ENCODE assay signal across 9 mouse cellular contexts in the genomic region with DNA sequence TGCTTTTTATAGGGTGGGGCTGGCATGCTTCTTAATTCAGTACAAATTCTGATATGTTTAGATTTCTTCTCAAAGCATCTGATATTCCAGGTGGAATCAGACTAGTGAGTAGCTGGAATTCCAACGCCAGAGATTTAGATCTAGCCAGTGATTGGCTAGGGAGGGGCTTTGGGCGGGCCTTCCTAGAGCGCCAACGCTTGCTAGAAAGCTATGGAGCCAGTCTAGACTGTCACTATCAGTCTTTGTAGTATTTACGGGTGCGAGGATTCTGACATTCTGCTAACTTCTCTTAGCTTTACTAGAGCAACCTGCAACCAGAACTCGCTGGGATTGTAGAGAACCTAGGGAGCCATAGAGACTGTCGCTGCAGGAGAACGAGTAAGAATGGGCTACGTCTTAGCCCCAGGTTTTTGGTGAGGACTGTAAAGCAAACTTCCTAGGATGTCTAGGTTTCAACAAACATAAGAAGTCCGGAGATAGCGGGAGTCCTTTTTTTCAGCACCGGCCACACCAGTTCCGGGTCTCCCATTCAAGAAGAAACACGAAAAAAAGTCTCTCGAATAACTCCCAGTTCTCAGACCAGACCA. TPM values are rescaled to one million over a fixed set of nuclear protein-coding genes. Genes with fewer than 3 reads are reported as not detected.
DNase-seq lines count a peak whose midpoint lies in the region; ATAC-seq and TF ChIP-seq lines count a peak whose summit lies in the region.
"Had no signal": no experiment of that assay in that cellular context is flagged by ENCODE, and none has a peak within 500 bp of the region (broad histone marks: within the 10 kb centered on the region; RNA-seq: fewer than 3 reads in every experiment).

Gene Pgr (plus strand): TSS at position 218 of the 587 bp plus-strand sequence.

- peaks cover 5% of the 10 kb centered on the region; the same call in 1 of the 2 replicates for H3K4me1 ChIP-seq in hindbrain, postnatal 0 days (ENCODE audit: insufficient read depth, low read length)
- peaks cover 14% of the 10 kb centered on the region for H3K4me1 ChIP-seq in midbrain, embryonic 14.5 days (ENCODE audit: control insufficient read depth, insufficient read depth, low read length)

- peak; percentile 8 for DNase-seq in kidney, adult 18-20 months
- no peak for DNase-seq in kidney, adult 11 months
- peak; percentile 33 for DNase-seq in embryo, embryonic 11 days
- peak; percentile 66 for DNase-seq in hindbrain, postnatal 0 days (ENCODE audit: low spot score)
- DNase-seq in left cerebral cortex, postnatal 25 days (ENCODE audit: low spot score in 2 of 2), result peak; percentile 44 to 69
- DNase-seq in midbrain, embryonic 14.5 days, result peak; percentile 63
- DNase-seq in thymus, postnatal 14 days, result no peak

- no peaks in the 10 kb centered on the region for H3K9me3 ChIP-seq in hindbrain, postnatal 0 days (ENCODE audit: low read length)
- H3K9me3 ChIP-seq in midbrain, embryonic 14.5 days (ENCODE audit: control insufficient read depth, low read length), result no peaks in the 10 kb centered on the region

- no peak for TF ChIP-seq CTCF in hindbrain, postnatal 0 days (IDR thresholded peaks at IDR 0.05; ENCODE audit: low read depth)

- ATAC-seq in hindbrain, postnatal 0 days, result 0 out of 2 replicates have a peak, but pooled peaks have one; percentile 24
- ATAC-seq in midbrain, embryonic 14.5 days (ENCODE audit: low FRiP score, low TSS enrichment), result no peak
- ATAC-seq in erythroblast, adult 5-6 weeks (replicated peaks; ENCODE audit: low FRiP score, poor library complexity, severe bottlenecking), result no peak

- no peak within 1 kb of the TSS for H3K27ac ChIP-seq in hindbrain, postnatal 0 days
- no peak within 1 kb of the TSS for H3K27ac ChIP-seq in midbrain, embryonic 14.5 days (replicated peaks; ENCODE audit: low read depth, low read length)

- intact Hi-C loops in left cerebral cortex, postnatal 25 days (cut with DNase I), result loop anchor here (5.0 kb wide), 1 partner anchor 197 kb away; no protein-coding TSS in a partner anchor

- H3K36me3 ChIP-seq in hindbrain, postnatal 0 days (ENCODE audit: insufficient read depth, low read length), result no peaks in the 10 kb centered on the region
- H3K36me3 ChIP-seq in midbrain, embryonic 14.5 days (ENCODE audit: control insufficient read depth, insufficient read depth, low read length), result no peaks in the 10 kb centered on the region

- H3K27me3 ChIP-seq in hindbrain, postnatal 0 days (ENCODE audit: insufficient read depth, low read length), result peaks cover 5% of the 10 kb centered on the region; the same call in 1 of the 2 replicates
- peaks cover 24% of the 10 kb centered on the region for H3K27me3 ChIP-seq in midbrain, embryonic 14.5 days (ENCODE audit: control insufficient read depth, insufficient read depth, low read length)

- H3K4me3 ChIP-seq in hindbrain, postnatal 0 days (ENCODE audit: low read length), result peak within 1 kb of the TSS; percentile 71
- peak within 1 kb of the TSS; percentile 67 for H3K4me3 ChIP-seq in midbrain, embryonic 14.5 days (replicated peaks; ENCODE audit: low read depth, low read length)

- under 1% methylated on average over 16 of the region's 16 CpGs for whole genome bisulfite sequencing in hindbrain, postnatal 0 days
- WGBS in midbrain, embryonic 14.5 days, result under 1% methylated on average over 16 of the region's 16 CpGs

- peak within 1 kb of the TSS; percentile 86 for H3K4me2 ChIP-seq in hindbrain, postnatal 0 days (ENCODE audit: low read depth, low read length)
- H3K4me2 ChIP-seq in midbrain, embryonic 14.5 days (ENCODE audit: low read length), result peak within 1 kb of the TSS; percentile 94

- H3K9ac ChIP-seq in hindbrain, postnatal 0 days (replicated peaks; ENCODE audit: low read length), result peak within 1 kb of the TSS; percentile 71
- H3K9ac ChIP-seq in midbrain, embryonic 14.5 days (replicated peaks; ENCODE audit: low read length), result peak within 1 kb of the TSS; percentile 77

RNA-seq across cellular contexts. Expression of gene Pgr, which starts in this region (rescaled TPM):
- total RNA-seq in hindbrain, postnatal 0 days (2014; rRNA removed), result 4.4 and 4.7 TPM in 2 replicates
- polyA plus RNA-seq in hindbrain, postnatal 0 days (2015; fragmentation: Nextera tagmentation; extraction: Ambion mirVana), result 3.2 and 3.7 TPM in 2 replicates
- total RNA-seq in left cerebral cortex, postnatal 25 days (2021), result 10 to 100 TPM; 19.2 to 20.1 TPM
- 1.9 and 2.5 TPM in 2 replicates for polyA plus RNA-seq in midbrain, embryonic 14.5 days (2014; fragmentation: Nextera tagmentation; extraction: Ambion mirVana)
- not detected in 2 replicates for total RNA-seq in erythroblast, adult 5-6 weeks (2015; ENCODE audit: low replicate concordance)
- total RNA-seq in erythroblast, adult 5-6 weeks (2017; ENCODE audit: low replicate concordance), result not detected in 2 replicates
- polyA plus RNA-seq: Patski had no signal

Comparison
In these comparisons a context has a peak if more than half of its experiments do, and no peak if none do; other contexts are left out.
1. DNase-seq: peak in kidney, adult 18-20 months (single experiment), embryo, embryonic 11 days (single experiment), hindbrain, postnatal 0 days (single experiment), left cerebral cortex, postnatal 25 days (2 of 2) and midbrain, embryonic 14.5 days (single experiment); none in kidney, adult 11 months (single experiment) and thymus, postnatal 14 days (single experiment).